ENCODE assay signal across 27 mouse cellular contexts in the genomic region with DNA sequence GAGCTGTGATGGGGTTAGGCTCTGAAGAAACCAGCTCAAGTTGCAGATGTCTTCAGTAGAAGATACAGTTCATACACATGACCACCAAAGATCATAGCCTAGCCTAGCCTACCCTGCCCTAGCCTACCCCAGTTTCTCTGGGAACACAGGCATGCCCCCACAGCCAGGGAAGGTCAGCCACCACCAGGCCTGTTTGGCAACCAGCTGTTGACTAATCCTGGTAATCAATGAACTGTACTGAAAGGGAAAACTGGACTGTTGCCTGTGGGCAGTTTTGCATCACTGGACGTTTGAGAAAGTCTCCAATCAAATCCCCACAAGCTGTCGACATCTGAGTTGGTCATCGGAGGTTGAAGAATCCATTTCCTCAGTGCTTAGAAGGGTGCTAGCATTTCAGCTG.
DNase-seq lines count a peak whose midpoint lies in the region; ATAC-seq and TF ChIP-seq lines count a peak whose summit lies in the region.
"Had no signal": no experiment of that assay in that cellular context is flagged by ENCODE, and none has a peak within 500 bp of the region (broad histone marks: within the 10 kb centered on the region; RNA-seq: fewer than 3 reads in every experiment).

No protein-coding gene starts in this region.

- no peak for TF ChIP-seq CTCF in liver, adult 2 months (IDR thresholded peaks at IDR 0.05; ENCODE audit: low read depth, low read length)
- no peak for TF ChIP-seq CTCF in liver, postnatal 0 days (IDR thresholded peaks at IDR 0.05; ENCODE audit: low read depth)

- TF ChIP-seq EP300 in liver, postnatal 0 days (IDR thresholded peaks at IDR 0.05; ENCODE audit: low read depth), result 0 out of 2 replicates have a peak, but pooled peaks have one; percentile 48

- H3K27ac ChIP-seq in liver, embryonic 11.5 days (ENCODE audit: low read depth, low read length), result no peak overlapping the region
- H3K27ac ChIP-seq in liver, adult 2 months (replicated peaks; ENCODE audit: insufficient read depth, low read depth, low read length), result no peak overlapping the region
- no peak overlapping the region for H3K27ac ChIP-seq in liver, embryonic 13.5 days
- peak overlapping the region; percentile 76 for H3K27ac ChIP-seq in liver, postnatal 0 days (ENCODE audit: low read depth)
- H3K27ac ChIP-seq: embryonic facial prominence, embryonic 12.5 days; embryonic facial prominence, embryonic 15.5 days; heart, embryonic 15.5 days; hindbrain, embryonic 10.5 days; hindbrain, embryonic 13.5 days had no signal

- no peak for ATAC-seq in liver, embryonic 11.5 days (replicated peaks; ENCODE audit: low FRiP score)
- ATAC-seq in liver, embryonic 13.5 days (ENCODE audit: low read depth), result peak; percentile 43; the same call in 1 of the 2 replicates
- ATAC-seq in liver, postnatal 0 days, result peak; percentile 90
- ATAC-seq in cerebellum, adult (ENCODE audit: insufficient number of reproducible peaks, low FRiP score, low TSS enrichment), result no peak
- ATAC-seq: forebrain, embryonic 14.5 days; forebrain, postnatal 0 days; hindbrain, embryonic 16.5 days; Patski had no signal

- H3K9me3 ChIP-seq in liver, embryonic 11.5 days (ENCODE audit: control insufficient read depth, low read length), result no peaks in the 10 kb centered on the region
- H3K9me3 ChIP-seq in liver, embryonic 13.5 days (replicated peaks), result no peaks in the 10 kb centered on the region
- no peaks in the 10 kb centered on the region for H3K9me3 ChIP-seq in liver, postnatal 0 days (ENCODE audit: low read length)
- H3K9me3 ChIP-seq: embryonic facial prominence, embryonic 12.5 days; embryonic facial prominence, embryonic 15.5 days; heart, embryonic 12.5 days; heart, embryonic 15.5 days; hindbrain, embryonic 10.5 days; hindbrain, embryonic 13.5 days had no signal

- peak; percentile 10 for DNase-seq in liver
- no peak for DNase-seq in liver, embryonic 11.5 days (ENCODE audit: low spot score)
- peak; percentile 91 for DNase-seq in liver, adult 2 months (ENCODE audit: extremely low read depth, low read depth, low spot score)
- no peak for DNase-seq in liver, embryonic 13.5 days
- DNase-seq in liver, postnatal 0 days, result peak; percentile 69
- DNase-seq in frontal cortex, postnatal 14 days (ENCODE audit: low spot score in 2 of 2), result no peak
- DNase-seq: adrenal gland, postnatal 25 days; B cell, adult 2 months; cerebellum, adult 2 months; cerebellum, adult 9-11 months; cerebellum, postnatal 25 days; gastrocnemius, postnatal 25 days; heart, adult 18-20 months; heart, postnatal 10 days; heart, postnatal 36 days had no signal

- H3K36me3 ChIP-seq in liver, embryonic 11.5 days (ENCODE audit: control insufficient read depth, insufficient read depth, low read length), result no peaks in the 10 kb centered on the region
- no peaks in the 10 kb centered on the region for H3K36me3 ChIP-seq in liver, adult 2 months (ENCODE audit: control insufficient read depth, insufficient read depth, low read length)
- H3K36me3 ChIP-seq in liver, embryonic 13.5 days, result no peaks in the 10 kb centered on the region
- H3K36me3 ChIP-seq in liver, postnatal 0 days (replicated peaks; ENCODE audit: insufficient read depth, low read length), result no peaks in the 10 kb centered on the region
- H3K36me3 ChIP-seq: embryonic facial prominence, embryonic 12.5 days; embryonic facial prominence, embryonic 15.5 days; G1E; heart, embryonic 12.5 days; heart, embryonic 15.5 days; hindbrain, embryonic 10.5 days; hindbrain, embryonic 13.5 days had no signal

- H3K4me1 ChIP-seq in liver, embryonic 11.5 days (replicated peaks; ENCODE audit: control insufficient read depth, insufficient read depth, low read length), result no peaks in the 10 kb centered on the region
- peaks cover 8% of the 10 kb centered on the region; the same call in 1 of the 2 replicates for H3K4me1 ChIP-seq in liver, adult 2 months (ENCODE audit: control insufficient read depth, insufficient read depth, low read length)
- no peaks in the 10 kb centered on the region for H3K4me1 ChIP-seq in liver, embryonic 13.5 days (replicated peaks)
- peaks cover 6% of the 10 kb centered on the region for H3K4me1 ChIP-seq in liver, postnatal 0 days (ENCODE audit: insufficient read depth)
- H3K4me1 ChIP-seq: embryonic facial prominence, embryonic 15.5 days had no signal

- 79% methylated on average over 3 of the region's 3 CpGs for WGBS in liver, embryonic 11.5 days
- 21% methylated on average over 3 of the region's 3 CpGs for WGBS in liver, adult 2 months
- 58% methylated on average over 3 of the region's 3 CpGs for WGBS in liver, embryonic 13.5 days (ENCODE audit: insufficient replicate concordance)
- whole genome bisulfite sequencing in liver, postnatal 0 days (ENCODE audit: insufficient replicate concordance), result 46% methylated on average over 3 of the region's 3 CpGs

- no peaks in the 10 kb centered on the region for H3K27me3 ChIP-seq in liver, embryonic 11.5 days (replicated peaks; ENCODE audit: control insufficient read depth, insufficient read depth, low read length)
- H3K27me3 ChIP-seq in liver, adult 2 months (ENCODE audit: control insufficient read depth, insufficient read depth, low read length), result no peaks in the 10 kb centered on the region
- H3K27me3 ChIP-seq in liver, embryonic 13.5 days, result no peaks in the 10 kb centered on the region
- H3K27me3 ChIP-seq in liver, postnatal 0 days (ENCODE audit: insufficient read depth, low read length), result no peaks in the 10 kb centered on the region
- H3K27me3 ChIP-seq: embryonic facial prominence, embryonic 12.5 days; Patski had no signal

- TF ChIP-seq POLR2A in liver, adult 2 months (IDR thresholded peaks at IDR 0.05; ENCODE audit: extremely low read depth, insufficient read depth, low read length), result no peak

- no peaks in the 10 kb centered on the region for H3K79me2 ChIP-seq in liver, adult 2 months (ENCODE audit: control insufficient read depth, insufficient read depth, low read length)

- H3K4me3 ChIP-seq in liver, embryonic 11.5 days (ENCODE audit: low read depth, low read length), result no peak overlapping the region
- H3K4me3 ChIP-seq in liver, adult 2 months (ENCODE audit: insufficient read depth, low read depth, low read length), result no peak overlapping the region
- no peak overlapping the region for H3K4me3 ChIP-seq in liver, embryonic 13.5 days (replicated peaks)
- H3K4me3 ChIP-seq in liver, postnatal 0 days (ENCODE audit: low read depth, low read length), result no peak overlapping the region
- H3K4me3 ChIP-seq: embryonic facial prominence, embryonic 12.5 days; embryonic facial prominence, embryonic 15.5 days; heart, embryonic 12.5 days; heart, embryonic 15.5 days; hindbrain, embryonic 10.5 days; hindbrain, embryonic 13.5 days had no signal

- H3K4me2 ChIP-seq in liver, embryonic 11.5 days, result no peak overlapping the region
- H3K4me2 ChIP-seq in liver, embryonic 13.5 days, result no peak overlapping the region
- no peak overlapping the region for H3K4me2 ChIP-seq in liver, postnatal 0 days (ENCODE audit: low read depth, low read length)
- H3K4me2 ChIP-seq: embryonic facial prominence, embryonic 12.5 days; embryonic facial prominence, embryonic 15.5 days; heart, embryonic 12.5 days; heart, embryonic 15.5 days; hindbrain, embryonic 13.5 days had no signal

- no peak overlapping the region for H3K9ac ChIP-seq in liver, embryonic 11.5 days (ENCODE audit: low read depth, low read length)
- no peak overlapping the region for H3K9ac ChIP-seq in liver, adult 2 months (ENCODE audit: low read depth, low read length)
- H3K9ac ChIP-seq in liver, embryonic 13.5 days, result no peak overlapping the region
- H3K9ac ChIP-seq in liver, postnatal 0 days (replicated peaks), result no peak overlapping the region
- H3K9ac ChIP-seq: embryonic facial prominence, embryonic 12.5 days; embryonic facial prominence, embryonic 15.5 days; forebrain, postnatal 0 days; heart, embryonic 12.5 days; heart, embryonic 15.5 days; hindbrain, embryonic 13.5 days had no signal

Comparison
In these comparisons a context has a peak if more than half of its experiments do, and no peak if none do; other contexts are left out.
1. DNase-seq: peak in liver (single experiment), liver, adult 2 months (single experiment) and liver, postnatal 0 days (single experiment); none in liver, embryonic 11.5 days (single experiment), liver, embryonic 13.5 days (single experiment) and frontal cortex, postnatal 14 days (0 of 2).
2. ATAC-seq: peak in liver, embryonic 13.5 days (single experiment) and liver, postnatal 0 days (single experiment); none in liver, embryonic 11.5 days (single experiment) and cerebellum, adult (single experiment).